Mouse (Mus musculus): ENCODE results near the gene Gsdma2. TPM values are rescaled to one million over a fixed set of nuclear protein-coding genes. Genes with fewer than 3 reads are reported as not detected.
"Not testable (repeated sequence)": the region's sequence is repeated elsewhere in the genome, so short reads cannot be mapped to it uniquely, and the experiment has no call there.

The Gsdma2 gene
- polyA plus RNA-seq, 1 experiment from 2014 or later: not detected

- H3K4me3 ChIP-seq (replicated peaks): no peak within 1 kb of the TSS
- H3K9me3 ChIP-seq (replicated peaks): 0 out of 2 replicates have a peak, but pooled peaks cover 4% of the 10 kb centered on the region
- H3K9ac ChIP-seq: no peak within 1 kb of the TSS
- H3K36me3 ChIP-seq: no peaks in the 10 kb centered on the region
- no peak for ATAC-seq (ENCODE audit: insufficient number of reproducible peaks, low FRiP score, low TSS enrichment, low read depth)
- H3K27me3 ChIP-seq: 0 out of 2 replicates have a peak, but pooled peaks cover 5% of the 10 kb centered on the region
- H3K27ac ChIP-seq (replicated peaks): no peak within 1 kb of the TSS
- WGBS: 87% methylated on average over 10 of the region's 10 CpGs
- no peak within 1 kb of the TSS for H3K4me2 ChIP-seq (replicated peaks)
- H3K4me1 ChIP-seq: no peaks in the 10 kb centered on the region
Measured at GRCm38 (mm10) chr11:98625611-98626410, 20.7 kb upstream of the Gsdma2 start, which contains the start of the genes Gm12355 and Gsdma3. Gene Gm12355 (minus strand): TSS chr11:98625661. Gene Gsdma3 (plus strand): TSS chr11:98626360.

- WGBS: 89% methylated on average over 3 of the region's 3 CpGs
Measured at GRCm38 (mm10) chr11:98628706-98629105, 17.9 kb upstream of the Gsdma2 start.

GRCm38 (mm10) chr11:98630646-98631045 lies 15.9 kb upstream of the Gsdma2 start:
- no peak overlapping the region for H3K9ac ChIP-seq
- H3K27me3 ChIP-seq: 0 out of 2 replicates have a peak, but pooled peaks cover 8% of the 10 kb centered on the region
- no peak overlapping the region for H3K4me2 ChIP-seq (replicated peaks)
- H3K9me3 ChIP-seq (replicated peaks): no peaks in the 10 kb centered on the region
- ATAC-seq (ENCODE audit: insufficient number of reproducible peaks, low FRiP score, low TSS enrichment, low read depth): no peak
- no peaks in the 10 kb centered on the region for H3K4me1 ChIP-seq
- no peak overlapping the region for H3K27ac ChIP-seq (replicated peaks)
- no peaks in the 10 kb centered on the region for H3K36me3 ChIP-seq
- WGBS: 86% methylated on average over 5 of the region's 5 CpGs
- no peak overlapping the region for H3K4me3 ChIP-seq (replicated peaks)

More at GRCm38 (mm10) chr11:98628706-98629105, 17.9 kb upstream of the Gsdma2 start:
- Histone ChIP-seq H3K4me2 (replicated peaks) (no peak overlapping the region), H3K4me1 (no peaks in the 10 kb centered on the region), H3K27me3 (0 out of 2 replicates have a peak, but pooled peaks cover 8% of the 10 kb centered on the region), H3K36me3 (no peaks in the 10 kb centered on the region), H3K4me3 (replicated peaks) (no peak overlapping the region), H3K9ac (no peak overlapping the region), H3K27ac (replicated peaks) (no peak overlapping the region), H3K9me3 (replicated peaks) (no peaks in the 10 kb centered on the region)
- no peak for ATAC-seq (ENCODE audit: insufficient number of reproducible peaks, low FRiP score, low TSS enrichment, low read depth)

GRCm38 (mm10) chr11:98635312-98635970 lies 11.1 kb upstream of the Gsdma2 start:
- H3K4me2 ChIP-seq (replicated peaks); H3K9me3 ChIP-seq (replicated peaks); ATAC-seq (ENCODE audit: insufficient number of reproducible peaks, low FRiP score, low TSS enrichment, low read depth); H3K36me3 ChIP-seq; H3K9ac ChIP-seq; H3K27me3 ChIP-seq; H3K4me3 ChIP-seq (replicated peaks); H3K27ac ChIP-seq (replicated peaks); H3K4me1 ChIP-seq: not testable (repeated sequence)
- WGBS: 30% methylated on average over 10 of the region's 10 CpGs

- no peaks in the 10 kb centered on the region for H3K9me3 ChIP-seq (replicated peaks)
- no peaks in the 10 kb centered on the region for H3K36me3 ChIP-seq
- H3K9ac ChIP-seq: no peak overlapping the region
- H3K4me1 ChIP-seq: no peaks in the 10 kb centered on the region
- WGBS: 78% methylated on average over 1 of the region's 1 CpGs
- H3K4me3 ChIP-seq (replicated peaks): no peak overlapping the region
- no peak overlapping the region for H3K4me2 ChIP-seq (replicated peaks)
- ATAC-seq (ENCODE audit: insufficient number of reproducible peaks, low FRiP score, low TSS enrichment, low read depth): no peak
- H3K27me3 ChIP-seq: 0 out of 2 replicates have a peak, but pooled peaks cover 5% of the 10 kb centered on the region
- H3K27ac ChIP-seq (replicated peaks): no peak overlapping the region
Measured at GRCm38 (mm10) chr11:98637501-98637900, 9.1 kb upstream of the Gsdma2 start.

- Histone ChIP-seq H3K27me3 (0 out of 2 replicates have a peak, but pooled peaks cover 5% of the 10 kb centered on the region), H3K27ac (replicated peaks) (no peak overlapping the region), H3K9ac (no peak overlapping the region), H3K9me3 (replicated peaks) (no peaks in the 10 kb centered on the region), H3K4me1 (no peaks in the 10 kb centered on the region), H3K4me3 (replicated peaks) (no peak overlapping the region), H3K36me3 (no peaks in the 10 kb centered on the region), H3K4me2 (replicated peaks) (no peak overlapping the region)
- no peak for ATAC-seq (ENCODE audit: insufficient number of reproducible peaks, low FRiP score, low TSS enrichment, low read depth)
- 64% methylated on average over 5 of the region's 5 CpGs for WGBS
Measured at GRCm38 (mm10) chr11:98640091-98640490, 6.5 kb upstream of the Gsdma2 start.

- no peaks in the 10 kb centered on the region for H3K4me1 ChIP-seq
- H3K4me2 ChIP-seq (replicated peaks): no peak overlapping the region
- ATAC-seq (ENCODE audit: insufficient number of reproducible peaks, low FRiP score, low TSS enrichment, low read depth): no peak
- no peaks in the 10 kb centered on the region for H3K9me3 ChIP-seq (replicated peaks)
- no peak overlapping the region for H3K4me3 ChIP-seq (replicated peaks)
- no peak overlapping the region for H3K9ac ChIP-seq
- no peak overlapping the region for H3K27ac ChIP-seq (replicated peaks)
- 78% methylated on average over 3 of the region's 3 CpGs for WGBS
- H3K27me3 ChIP-seq: peaks cover 15% of the 10 kb centered on the region
- no peaks in the 10 kb centered on the region for H3K36me3 ChIP-seq
Measured at GRCm38 (mm10) chr11:98644757-98645156, 1.8 kb upstream of the Gsdma2 start.

GRCm38 (mm10) chr11:98645946-98646345 lies 613 bp upstream of the Gsdma2 start:
- no peak overlapping the region for H3K9ac ChIP-seq
- no peaks in the 10 kb centered on the region for H3K9me3 ChIP-seq (replicated peaks)
- no peaks in the 10 kb centered on the region for H3K4me1 ChIP-seq
- no peak overlapping the region for H3K4me3 ChIP-seq (replicated peaks)
- H3K27me3 ChIP-seq: peaks cover 19% of the 10 kb centered on the region
- no peak overlapping the region for H3K27ac ChIP-seq (replicated peaks)
- H3K4me2 ChIP-seq (replicated peaks): no peak overlapping the region
- H3K36me3 ChIP-seq: no peaks in the 10 kb centered on the region
- ATAC-seq (ENCODE audit: insufficient number of reproducible peaks, low FRiP score, low TSS enrichment, low read depth): no peak
- WGBS: 75% methylated on average over 2 of the region's 2 CpGs

GRCm38 (mm10) chr11:98655076-98655475 lies 8.5 kb downstream of the Gsdma2 start:
- H3K36me3 ChIP-seq; H3K4me3 ChIP-seq (replicated peaks); ATAC-seq (ENCODE audit: insufficient number of reproducible peaks, low FRiP score, low TSS enrichment, low read depth); H3K27me3 ChIP-seq; H3K27ac ChIP-seq (replicated peaks); H3K9ac ChIP-seq; H3K9me3 ChIP-seq (replicated peaks); H3K4me1 ChIP-seq; H3K4me2 ChIP-seq (replicated peaks): not testable (repeated sequence)
- 11% methylated on average over 7 of the region's 7 CpGs for WGBS

GRCm38 (mm10) chr11:98660517-98660916 lies 14.0 kb downstream of the Gsdma2 start:
- no peaks in the 10 kb centered on the region for H3K36me3 ChIP-seq
- no peak overlapping the region for H3K4me3 ChIP-seq (replicated peaks)
- H3K4me2 ChIP-seq (replicated peaks): no peak overlapping the region
- no peaks in the 10 kb centered on the region for H3K9me3 ChIP-seq (replicated peaks)
- H3K27me3 ChIP-seq: no peaks in the 10 kb centered on the region
- H3K27ac ChIP-seq (replicated peaks): no peak overlapping the region
- 10% methylated on average over 6 of the region's 6 CpGs for WGBS
- H3K4me1 ChIP-seq: no peaks in the 10 kb centered on the region
- H3K9ac ChIP-seq: no peak overlapping the region
- no peak for ATAC-seq (ENCODE audit: insufficient number of reproducible peaks, low FRiP score, low TSS enrichment, low read depth)

GRCm38 (mm10) chr11:98664091-98664490 lies 17.5 kb downstream of the Gsdma2 start, which contains the start of gene Gsdma:
Gene Gsdma (plus strand): TSS chr11:98664351.
- Histone ChIP-seq H3K27me3 (peaks cover 13% of the 10 kb centered on the region; the same call in 1 of the 2 replicates), H3K4me3 (replicated peaks) (no peak within 1 kb of the TSS), H3K9me3 (replicated peaks) (no peaks in the 10 kb centered on the region), H3K9ac (no peak within 1 kb of the TSS), H3K4me1 (no peaks in the 10 kb centered on the region), H3K4me2 (replicated peaks) (no peak within 1 kb of the TSS), H3K27ac (replicated peaks) (no peak within 1 kb of the TSS), H3K36me3 (no peaks in the 10 kb centered on the region)
- WGBS: 17% methylated on average over 4 of the region's 4 CpGs
- ATAC-seq (ENCODE audit: insufficient number of reproducible peaks, low FRiP score, low TSS enrichment, low read depth): 0 out of 2 replicates have a peak, but pooled peaks have one; percentile 40

Measured in embryonic facial prominence, embryonic 15.5 days (tissue).